Mouse (Mus musculus) adrenal gland, adult 18-20 months (tissue): ENCODE results near the gene Iqce. TPM values are rescaled to one million over a fixed set of nuclear protein-coding genes. Genes with fewer than 3 reads are reported as not detected.
A peak's percentile ranks its signal among the peaks of the same experiment; 100 is the strongest.

Experiments
- DNase-seq, 2 experiments: peaks; one replicate each; pipeline ENCODE4 v3.0.0; 2021 to 2022; ENCODE audit warnings: low spot score in 2 of 2
- total RNA-seq, 2 experiments: library from RNA; stranded (reverse); gene quantifications; 1 replicate in 1 of 2; 2 replicates in 1 of 2; pipeline ENCODE4 v1.2.3; 2021

Gene Iqce
- total RNA-seq, 2 experiments from 2014 or later: 11.4 to 14.3 TPM

- DNase-seq: no peak
Observed at GRCm38 (mm10) chr5:140617714-140618113, 84.5 kb downstream of the Iqce start.

GRCm38 (mm10) chr5:140616691-140617090, 85.5 kb downstream of the Iqce start:
- peak in 1 of 2 experiments; percentile 25 for DNase-seq

GRCm38 (mm10) chr5:140616110-140616503, 86.1 kb downstream of the Iqce start:
- DNase-seq: no peak

GRCm38 (mm10) chr5:140615321-140616109, 86.7 kb downstream of the Iqce start:
- no peak for DNase-seq

- DNase-seq: no peak
Observed at GRCm38 (mm10) chr5:140614837-140615236, 87.3 kb downstream of the Iqce start.

GRCm38 (mm10) chr5:140614141-140614540, 88.0 kb downstream of the Iqce start:
- no peak for DNase-seq

GRCm38 (mm10) chr5:140612191-140612590, 90.0 kb downstream of the Iqce start:
- DNase-seq: no peak

Other genes with a start within 250 kb of the Iqce start
- 10 to 100 TPM in 1 of 2 experiments, 1 to 10 TPM in 1; 6.3 to 10.6 TPM for gene Chst12, start 196.8 kb downstream of the Iqce start, total RNA-seq
- gene Grifin, start 137.3 kb downstream of the Iqce start, total RNA-seq: not detected
- gene Lfng, start 95.1 kb downstream of the Iqce start, total RNA-seq: 10 to 100 TPM in 1 of 2 experiments, 1 to 10 TPM in 1; 9.8 to 12.3 TPM
- 10 to 100 TPM; 26.5 to 70.6 TPM for gene Ttyh3, start 53.3 kb downstream of the Iqce start, total RNA-seq
- gene Brat1, start 2.6 kb upstream of the Iqce start, total RNA-seq: 10 to 100 TPM; 12.7 to 14.9 TPM
- 1 to 10 TPM in 1 of 2 experiments, under 1 TPM in 1; 0.17 to 1.5 TPM for gene Amz1, start 21.7 kb upstream of the Iqce start, total RNA-seq
- 100 to 1,000 TPM; 106 to 124 TPM for gene Gna12, start 128.1 kb upstream of the Iqce start, total RNA-seq